Mouse (Mus musculus): ENCODE measurements around the gene Rsph6a.

Gene Rsph6a

DNA sequence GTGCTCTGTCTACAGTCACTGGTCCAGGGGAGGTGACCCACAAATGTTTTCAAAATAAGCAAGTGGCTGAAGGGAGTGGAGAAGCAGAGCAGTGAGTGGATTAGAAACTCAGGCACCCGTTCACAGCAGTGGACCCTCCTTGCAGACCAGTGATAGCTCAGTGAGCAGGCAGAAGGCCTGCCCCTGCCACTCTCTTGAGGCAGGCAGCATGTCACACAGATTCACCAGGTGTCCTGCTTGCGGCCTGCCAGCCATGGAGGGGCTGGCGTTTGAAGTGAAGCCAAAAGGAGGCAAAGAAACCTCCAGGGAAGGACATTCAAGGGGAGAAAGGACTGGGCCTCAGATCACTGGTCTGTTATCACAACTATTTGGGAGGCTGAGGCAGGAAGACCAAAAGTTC lies 24.2 kb downstream of the Rsph6a start:
- DNase-seq (ENCODE audit: low read depth, low spot score) = no peak

DNA sequence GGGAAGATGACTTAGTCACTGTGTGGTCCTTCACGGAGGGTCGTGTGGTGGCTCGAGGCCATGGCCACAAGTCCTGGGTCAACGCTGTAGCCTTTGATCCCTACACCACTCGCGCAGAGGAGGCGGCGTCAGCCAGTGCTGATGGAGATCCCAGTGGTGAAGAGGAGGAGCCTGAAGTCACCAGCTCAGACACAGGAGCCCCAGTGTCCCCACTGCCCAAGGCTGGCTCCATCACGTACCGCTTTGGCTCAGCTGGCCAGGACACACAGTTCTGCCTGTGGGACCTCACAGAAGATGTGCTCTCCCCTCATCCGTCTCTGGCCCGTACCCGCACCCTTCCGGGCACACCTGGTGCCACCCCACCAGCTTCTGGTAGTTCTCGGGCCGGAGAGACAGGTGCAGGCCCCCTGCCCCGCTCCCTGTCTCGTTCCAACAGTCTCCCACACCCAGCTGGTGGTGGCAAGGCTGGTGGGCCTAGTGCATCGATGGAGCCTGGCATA lies 26.0 kb downstream of the Rsph6a start:
- DNase-seq (ENCODE audit: low read depth, low spot score) = no peak

DNA sequence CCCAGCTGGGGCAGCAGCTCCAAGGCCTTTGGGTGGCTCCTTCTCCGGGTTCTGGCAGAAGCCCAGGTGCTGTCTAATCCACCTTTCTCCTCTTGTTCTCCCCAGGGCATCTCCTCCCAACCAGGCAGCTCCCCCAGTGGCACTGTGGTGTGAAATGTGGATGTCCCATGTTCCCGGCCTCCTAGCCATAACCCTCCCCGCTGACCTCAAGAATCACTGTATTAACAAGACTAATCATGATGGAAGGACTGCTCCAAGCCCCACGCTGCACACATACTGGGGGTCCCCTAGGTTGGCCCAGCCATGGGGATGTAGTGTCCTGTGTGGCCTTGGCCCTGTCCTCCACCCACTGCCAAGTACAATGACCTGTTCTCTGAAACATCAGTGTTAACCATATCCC lies 27.7 kb downstream of the Rsph6a start:
- DNase-seq (ENCODE audit: low read depth, low spot score) = no peak

DNA sequence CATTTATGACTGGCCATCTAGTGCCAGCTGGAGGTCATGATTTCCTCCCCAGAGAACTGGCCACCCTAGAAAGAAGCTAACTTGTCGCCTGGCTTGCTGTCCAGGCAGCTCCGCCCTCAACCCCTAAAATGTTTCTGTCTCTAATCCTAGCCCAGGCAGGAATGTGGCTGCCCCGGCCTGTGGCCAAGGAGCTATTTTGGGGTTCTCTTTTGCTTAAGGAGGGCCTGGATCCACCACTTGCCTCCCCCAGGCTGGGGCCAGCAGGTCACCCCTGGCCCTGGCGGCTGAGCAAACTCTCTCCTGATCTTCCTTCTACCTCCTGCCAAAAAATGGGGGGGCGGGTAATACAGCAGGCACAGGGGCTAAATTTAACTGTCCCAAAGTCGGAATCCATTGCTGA lies 28.6 kb downstream of the Rsph6a start:
- no peak for DNase-seq (ENCODE audit: low read depth, low spot score)

DNA sequence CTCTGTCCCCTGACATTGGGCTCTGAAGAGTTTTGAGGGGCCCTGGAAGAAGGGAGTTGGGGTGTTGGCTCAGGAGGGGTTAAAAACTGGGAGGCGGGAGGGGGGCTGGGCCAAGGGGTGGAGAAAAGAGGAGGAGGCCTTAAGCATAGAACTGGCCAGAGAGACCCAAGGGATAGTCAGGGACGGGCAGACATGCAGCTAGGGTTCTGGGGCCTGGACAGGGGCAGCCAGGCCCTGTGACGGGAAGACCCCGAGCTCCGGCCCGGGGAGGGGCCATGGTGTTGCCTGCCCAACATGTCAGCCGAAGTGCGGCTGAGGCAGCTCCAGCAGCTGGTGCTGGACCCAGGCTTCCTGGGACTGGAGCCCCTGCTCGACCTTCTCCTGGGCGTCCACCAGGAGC lies 29.2 kb downstream of the Rsph6a start, which contains the start of gene Dmpk:
Gene Dmpk (plus strand): TSS at position 149 of the 400 bp plus-strand sequence.
- DNase-seq (ENCODE audit: low read depth, low spot score) = no peak

DNA sequence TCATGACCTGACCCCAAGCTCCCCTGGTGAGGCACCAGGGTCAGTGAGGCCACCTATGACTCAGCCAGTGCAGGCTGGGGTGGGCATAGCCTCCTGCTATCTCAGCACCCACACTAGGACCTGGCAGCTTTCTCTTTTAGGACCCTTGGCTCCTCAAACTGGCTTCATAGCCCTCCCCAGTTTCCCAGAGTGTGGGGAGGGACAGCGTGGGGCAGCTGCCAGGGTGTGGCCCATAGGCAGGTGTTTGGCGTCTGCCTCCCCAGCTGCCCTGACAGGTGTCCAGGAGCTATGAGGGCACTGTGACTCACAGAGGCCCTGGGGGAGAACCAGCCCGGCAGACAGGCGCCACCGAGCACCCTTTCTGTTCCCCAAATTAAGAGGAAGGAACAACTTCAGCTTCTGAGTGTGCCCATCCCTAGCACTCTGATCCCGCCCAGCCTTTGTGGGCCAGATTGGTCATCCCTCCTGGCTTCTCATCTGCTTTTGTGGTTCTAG lies 29.8 kb downstream of the Rsph6a start:
- DNase-seq (ENCODE audit: low read depth, low spot score) = no peak

DNA sequence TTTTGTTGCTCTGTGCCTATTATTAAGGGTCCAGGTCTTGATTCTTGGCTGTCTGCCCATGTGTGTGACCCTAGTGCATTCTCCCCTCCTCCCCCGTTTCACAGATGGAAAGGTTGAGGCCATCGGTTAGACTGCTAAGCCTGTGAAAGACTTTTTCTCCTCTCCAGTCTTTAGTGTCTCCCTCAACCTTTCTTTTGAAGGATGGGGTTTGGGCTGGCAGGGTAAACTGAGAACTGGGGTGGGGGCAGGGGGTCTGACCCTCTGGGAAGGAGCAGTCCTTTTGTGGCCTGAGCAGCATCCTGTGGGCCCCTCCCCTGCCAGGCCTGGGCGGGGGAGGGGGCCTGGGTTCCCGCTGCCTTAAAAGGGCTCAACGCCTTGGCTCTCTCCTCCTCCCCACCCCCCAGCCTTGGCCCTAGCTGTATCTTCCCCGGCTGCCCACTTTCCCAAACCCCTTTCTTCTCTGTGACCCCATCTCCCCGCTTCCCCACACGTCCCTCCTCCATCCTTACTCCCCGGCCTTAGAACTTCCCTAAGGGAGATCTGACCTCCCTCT lies 30.5 kb downstream of the Rsph6a start:
- no peak for DNase-seq (ENCODE audit: low read depth, low spot score)

DNA sequence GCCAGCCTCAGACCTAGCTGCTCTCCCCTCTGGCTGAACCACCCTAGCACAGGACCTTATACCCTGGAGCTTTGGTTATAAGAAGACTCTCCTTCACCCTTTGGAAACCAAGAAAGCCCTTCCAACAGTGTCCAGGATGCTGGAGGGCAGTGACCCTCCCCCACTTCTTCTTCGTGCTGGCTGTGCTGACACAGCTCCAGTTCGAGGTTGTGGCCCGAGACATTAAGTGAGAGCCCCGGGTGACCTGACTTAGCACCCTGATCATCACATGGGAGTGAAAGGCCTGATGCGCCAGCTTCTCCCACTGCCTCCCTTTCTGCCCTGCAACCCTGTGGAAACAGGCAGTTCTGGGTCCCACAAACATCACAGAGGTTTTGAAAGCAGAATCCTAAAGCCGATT lies 31.0 kb downstream of the Rsph6a start:
- no peak for DNase-seq (ENCODE audit: low read depth, low spot score)

DNA sequence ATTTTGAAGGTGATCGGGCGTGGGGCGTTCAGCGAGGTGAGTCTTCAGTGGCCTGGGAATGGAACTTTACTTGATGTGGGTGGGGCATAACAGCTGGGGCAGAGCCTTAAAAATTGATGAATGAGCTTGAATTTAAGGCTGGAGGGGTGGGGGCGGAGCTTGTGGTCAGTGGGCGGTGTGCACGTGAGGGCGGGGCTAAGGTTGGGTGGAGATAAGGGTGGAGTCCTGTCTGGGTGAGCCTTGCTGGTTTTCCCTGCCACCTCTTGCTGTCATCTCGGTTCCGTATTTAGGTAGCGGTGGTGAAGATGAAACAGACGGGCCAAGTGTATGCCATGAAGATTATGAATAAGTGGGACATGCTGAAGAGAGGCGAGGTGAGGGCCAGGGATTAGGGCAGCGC lies 31.6 kb downstream of the Rsph6a start:
- no peak for DNase-seq (ENCODE audit: low read depth, low spot score)

DNA sequence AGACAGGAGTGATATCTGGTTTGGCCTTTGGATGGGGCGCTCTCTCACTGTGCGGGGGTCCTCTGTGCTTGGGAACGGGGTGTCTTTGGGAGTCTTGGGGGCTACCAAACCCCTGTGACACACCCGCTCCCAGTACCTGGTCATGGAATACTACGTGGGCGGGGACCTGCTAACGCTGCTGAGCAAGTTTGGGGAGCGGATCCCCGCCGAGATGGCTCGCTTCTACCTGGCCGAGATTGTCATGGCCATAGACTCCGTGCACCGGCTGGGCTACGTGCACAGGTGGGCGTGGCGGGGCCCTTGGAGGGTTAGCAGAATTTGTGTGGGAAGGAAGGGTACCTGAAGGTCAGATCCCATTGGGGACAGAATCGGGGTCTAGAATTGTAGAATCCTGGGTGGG lies 32.3 kb downstream of the Rsph6a start:
- no peak for DNase-seq (ENCODE audit: low read depth, low spot score)

DNA sequence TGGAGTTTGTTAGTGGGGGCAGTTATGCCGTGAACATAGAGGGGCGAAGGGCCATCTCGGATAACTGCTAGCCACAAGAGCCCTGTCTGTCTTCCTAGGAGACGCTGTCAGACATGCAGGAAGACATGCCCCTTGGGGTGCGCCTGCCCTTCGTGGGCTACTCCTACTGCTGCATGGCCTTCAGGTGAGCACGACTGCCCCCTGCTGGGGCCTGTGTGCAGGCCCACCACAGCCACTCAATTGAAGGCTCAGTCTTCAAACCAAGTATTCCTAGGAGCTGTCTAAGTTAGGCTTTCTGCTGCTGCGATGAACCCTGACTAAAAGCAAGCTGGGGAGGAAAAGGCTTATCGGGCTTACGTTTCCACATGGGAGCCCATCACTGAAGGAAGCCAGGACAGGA lies 34.3 kb downstream of the Rsph6a start:
- DNase-seq (ENCODE audit: low read depth, low spot score) = no peak

DNA sequence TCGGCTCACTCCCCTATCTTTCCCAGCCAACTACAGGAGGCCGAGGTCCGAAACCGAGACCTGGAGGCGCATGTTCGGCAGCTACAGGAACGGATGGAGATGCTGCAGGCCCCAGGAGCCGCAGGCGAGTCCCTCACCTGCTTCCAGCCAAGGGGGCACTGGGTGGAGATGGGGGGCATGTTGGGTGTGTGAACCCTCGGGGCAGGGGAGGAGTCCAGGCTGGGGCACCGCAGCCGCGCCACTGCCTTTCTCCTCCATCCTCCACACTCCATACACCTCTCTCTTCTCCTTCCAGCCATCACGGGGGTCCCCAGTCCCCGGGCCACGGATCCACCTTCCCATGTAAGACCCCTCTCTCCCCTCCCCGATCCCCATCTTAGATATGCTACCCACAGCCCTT lies 37.4 kb downstream of the Rsph6a start:
- no peak for DNase-seq (ENCODE audit: low read depth, low spot score)

DNA sequence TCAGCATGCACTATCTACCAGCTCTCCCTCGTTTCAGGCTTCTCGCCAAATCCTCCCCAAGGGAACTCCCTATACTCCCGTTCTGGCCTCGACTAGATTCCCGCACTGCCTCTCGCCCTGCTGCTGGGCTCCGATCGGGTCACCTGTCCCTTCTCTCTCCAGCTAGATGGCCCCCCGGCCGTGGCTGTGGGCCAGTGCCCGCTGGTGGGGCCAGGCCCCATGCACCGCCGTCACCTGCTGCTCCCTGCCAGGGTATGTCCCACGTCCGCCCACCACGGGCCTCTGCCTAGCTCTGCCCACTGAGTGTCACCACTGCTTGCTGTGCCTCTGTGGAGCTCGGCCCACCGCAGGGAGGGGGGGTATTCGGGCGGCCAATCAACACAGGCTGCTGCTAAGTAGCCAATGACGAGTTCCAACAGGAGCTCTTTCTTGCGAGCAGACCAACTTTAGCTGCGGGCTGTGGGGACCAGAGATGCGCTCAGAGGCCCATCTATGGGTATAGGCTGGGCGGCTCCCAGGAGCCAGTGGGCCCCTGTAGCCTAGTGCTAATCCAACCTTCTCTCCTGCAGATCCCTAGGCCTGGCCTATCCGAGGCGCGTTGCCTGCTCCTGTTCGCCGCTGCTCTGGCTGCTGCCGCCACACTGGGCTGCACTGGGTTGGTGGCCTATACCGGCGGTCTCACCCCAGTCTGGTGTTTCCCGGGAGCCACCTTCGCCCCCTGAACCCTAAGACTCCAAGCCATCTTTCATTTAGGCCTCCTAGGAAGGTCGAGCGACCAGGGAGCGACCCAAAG lies 38.1 kb downstream of the Rsph6a start:
- no peak for DNase-seq (ENCODE audit: low read depth, low spot score)

DNA sequence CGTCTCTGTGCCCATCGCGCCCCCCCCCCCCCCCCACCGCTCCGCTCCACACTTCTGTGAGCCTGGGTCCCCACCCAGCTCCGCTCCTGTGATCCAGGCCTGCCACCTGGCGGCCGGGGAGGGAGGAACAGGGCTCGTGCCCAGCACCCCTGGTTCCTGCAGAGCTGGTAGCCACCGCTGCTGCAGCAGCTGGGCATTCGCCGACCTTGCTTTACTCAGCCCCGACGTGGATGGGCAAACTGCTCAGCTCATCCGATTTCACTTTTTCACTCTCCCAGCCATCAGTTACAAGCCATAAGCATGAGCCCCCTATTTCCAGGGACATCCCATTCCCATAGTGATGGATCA lies 38.7 kb downstream of the Rsph6a start:
- DNase-seq (ENCODE audit: low read depth, low spot score) = peak; percentile 66

DNA sequence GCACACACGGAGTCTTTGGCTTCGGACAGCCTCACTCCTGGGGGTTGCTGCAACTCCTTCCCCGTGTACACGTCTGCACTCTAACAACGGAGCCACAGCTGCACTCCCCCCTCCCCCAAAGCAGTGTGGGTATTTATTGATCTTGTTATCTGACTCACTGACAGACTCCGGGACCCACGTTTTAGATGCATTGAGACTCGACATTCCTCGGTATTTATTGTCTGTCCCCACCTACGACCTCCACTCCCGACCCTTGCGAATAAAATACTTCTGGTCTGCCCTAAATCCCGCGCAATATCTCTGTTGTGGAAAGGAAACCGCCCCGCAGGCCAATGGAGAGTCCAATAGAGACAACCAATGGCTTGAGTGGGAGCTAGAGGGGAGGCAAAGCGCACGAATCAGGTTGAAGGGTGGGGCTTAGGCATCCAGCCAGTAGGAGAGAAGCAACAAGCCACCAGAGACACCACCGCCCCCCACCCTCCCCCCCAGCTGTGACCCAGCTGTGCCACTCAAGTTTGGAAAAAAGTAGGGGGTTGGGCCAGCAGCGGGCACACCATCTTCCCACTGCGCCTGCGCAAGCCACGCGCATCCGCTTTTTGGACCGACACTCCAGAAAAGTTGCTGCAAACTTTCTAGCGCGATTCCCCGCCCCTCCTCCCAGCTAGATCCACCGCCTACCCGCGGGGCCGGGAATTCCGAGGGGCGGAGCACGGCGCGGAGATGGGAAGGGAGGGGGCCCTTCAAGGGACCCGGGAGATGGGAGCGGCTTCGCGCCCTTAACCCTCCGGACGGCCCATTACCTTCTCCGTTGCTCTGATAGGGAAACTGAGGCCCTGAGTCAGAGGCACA lies 39.3 kb downstream of the Rsph6a start:
- peak; percentile 67 for DNase-seq (ENCODE audit: low read depth, low spot score)

DNA sequence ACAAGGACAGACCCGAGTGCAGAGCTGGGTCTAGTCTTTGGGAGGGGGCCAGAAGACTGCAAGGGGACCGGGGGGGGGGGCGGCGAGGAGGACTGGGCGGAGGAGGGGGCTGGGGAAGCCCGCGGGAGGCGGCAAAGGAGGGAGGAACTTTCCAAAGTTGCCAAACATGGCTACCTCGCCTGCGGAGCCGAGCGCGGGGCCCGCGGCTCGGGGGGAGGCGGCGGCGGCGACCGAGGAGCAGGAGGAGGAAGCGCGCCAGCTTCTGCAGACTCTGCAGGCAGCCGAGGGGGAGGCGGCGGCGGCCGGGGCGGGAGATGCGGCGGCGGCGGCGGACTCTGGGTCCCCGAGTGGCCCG lies 40.0 kb downstream of the Rsph6a start, which contains the start of gene Six5:
Gene Six5 (plus strand): TSS at position 124 of the 355 bp plus-strand sequence.
- no peak for DNase-seq (ENCODE audit: low read depth, low spot score)

DNA sequence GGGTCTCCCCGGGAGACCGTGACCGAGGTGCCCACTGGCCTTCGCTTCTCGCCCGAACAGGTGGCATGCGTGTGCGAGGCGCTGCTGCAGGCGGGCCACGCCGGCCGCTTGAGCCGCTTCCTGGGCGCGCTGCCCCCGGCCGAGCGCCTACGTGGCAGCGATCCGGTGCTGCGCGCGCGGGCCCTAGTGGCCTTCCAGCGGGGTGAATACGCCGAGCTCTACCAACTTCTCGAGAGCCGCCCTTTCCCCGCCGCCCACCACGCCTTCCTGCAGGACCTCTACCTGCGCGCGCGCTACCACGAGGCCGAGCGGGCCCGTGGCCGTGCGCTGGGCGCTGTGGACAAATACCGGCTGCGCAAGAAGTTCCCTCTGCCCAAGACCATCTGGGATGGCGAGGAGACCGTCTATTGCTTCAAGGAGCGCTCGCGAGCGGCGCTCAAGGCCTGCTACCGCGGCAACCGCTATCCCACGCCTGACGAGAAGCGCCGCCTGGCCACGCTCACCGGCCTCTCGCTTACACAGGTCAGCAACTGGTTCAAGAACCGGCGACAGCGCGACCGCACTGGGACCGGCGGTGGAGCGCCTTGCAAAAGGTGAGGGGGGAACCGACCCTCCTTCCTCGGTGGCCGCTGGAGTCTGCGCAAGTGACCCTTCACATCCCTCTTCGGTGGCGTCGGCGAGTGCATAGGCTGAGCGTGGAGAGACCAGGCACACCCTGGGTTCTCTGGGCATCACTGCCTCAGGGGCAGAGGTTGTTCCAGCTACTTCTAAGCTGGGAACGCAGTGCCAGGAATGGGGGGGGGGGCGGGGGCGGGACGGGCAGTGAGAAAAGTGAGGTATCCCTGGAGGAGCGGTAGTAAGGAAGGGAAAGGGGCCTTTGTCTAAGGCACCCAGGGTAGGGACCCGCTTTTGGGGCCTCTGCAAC lies 40.6 kb downstream of the Rsph6a start:
- DNase-seq (ENCODE audit: low read depth, low spot score) = no peak

DNA sequence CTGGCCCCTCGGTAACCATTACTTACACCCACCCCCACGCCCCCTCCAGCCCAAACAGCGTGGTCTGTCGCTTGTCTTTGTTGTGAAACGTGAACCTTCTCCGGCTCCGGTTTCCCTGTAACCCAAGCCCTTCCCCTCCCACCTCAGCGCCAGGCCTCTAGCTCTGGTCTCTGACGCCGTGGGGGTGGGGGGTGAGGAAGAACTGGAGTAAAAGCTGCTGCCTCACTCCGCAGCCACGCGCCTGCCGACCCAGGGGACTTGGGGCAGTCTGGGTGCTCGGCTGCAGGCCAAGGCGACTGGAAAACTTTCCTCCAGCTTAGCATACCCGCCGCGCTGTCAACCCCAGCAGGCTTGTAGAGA lies 41.2 kb downstream of the Rsph6a start:
- no peak for DNase-seq (ENCODE audit: low read depth, low spot score)

DNA sequence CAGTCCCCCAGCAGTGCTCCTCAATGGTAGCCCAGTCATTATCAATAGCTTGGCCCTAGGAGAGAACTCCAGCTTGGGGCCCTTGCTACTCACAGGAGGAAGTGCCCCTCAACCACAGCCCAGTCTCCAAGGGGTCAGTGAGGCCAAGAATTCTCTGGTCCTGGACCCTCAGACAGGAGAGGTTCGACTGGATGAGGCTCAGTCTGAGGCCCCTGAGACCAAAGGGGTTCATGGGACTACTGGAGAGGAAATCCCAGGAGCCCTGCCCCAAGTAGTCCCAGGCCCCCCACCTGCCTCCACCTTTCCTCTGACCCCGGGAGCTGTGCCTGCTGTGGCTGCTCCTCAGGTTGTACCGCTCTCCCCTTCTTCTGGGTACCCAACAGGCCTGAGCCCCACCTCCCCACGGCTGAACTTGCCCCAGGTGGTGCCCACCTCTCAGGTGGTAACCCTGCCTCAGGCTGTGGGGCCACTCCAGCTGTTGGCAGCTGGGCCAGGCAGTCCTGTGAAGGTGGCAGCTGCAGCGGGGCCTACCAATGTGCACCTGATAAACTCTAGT lies 42.0 kb downstream of the Rsph6a start:
- DNase-seq (ENCODE audit: low read depth, low spot score) = no peak

DNA sequence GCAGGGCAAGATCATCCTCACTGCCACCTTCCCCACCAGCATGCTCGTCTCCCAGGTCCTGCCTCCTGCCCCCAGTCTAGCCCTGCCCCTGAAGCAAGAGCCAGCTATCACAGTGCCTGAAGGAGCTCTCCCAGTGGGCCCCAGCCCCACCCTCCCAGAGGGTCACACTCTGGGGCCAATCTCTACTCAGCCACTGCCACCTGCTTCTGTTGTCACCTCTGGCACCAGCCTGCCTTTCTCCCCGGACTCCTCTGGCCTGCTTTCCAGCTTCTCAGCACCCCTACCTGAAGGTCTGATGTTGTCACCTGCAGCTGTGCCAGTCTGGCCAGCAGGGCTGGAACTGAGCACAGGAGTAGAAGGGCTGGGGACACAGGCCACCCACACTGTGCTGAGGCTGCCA lies 42.7 kb downstream of the Rsph6a start:
- DNase-seq (ENCODE audit: low read depth, low spot score) = no peak

DNA sequence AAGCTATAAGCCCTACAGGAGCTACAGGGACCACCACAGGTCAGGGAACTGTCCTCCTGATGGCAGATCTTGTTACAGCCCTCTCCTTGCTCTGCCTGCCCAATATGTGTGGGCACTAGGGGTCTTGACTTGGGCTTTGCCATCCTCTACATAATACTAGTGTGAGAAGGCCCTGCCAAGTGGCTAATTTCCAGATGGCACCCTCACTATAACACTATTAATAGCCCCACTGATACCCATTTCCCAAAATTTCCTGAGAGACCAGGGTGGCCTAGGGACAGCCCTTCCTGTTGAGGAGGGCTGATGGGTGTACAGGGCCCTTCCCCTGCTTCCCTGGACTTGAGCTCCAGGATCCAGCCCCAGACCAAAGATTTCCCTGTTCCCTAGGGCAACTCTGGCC lies 43.4 kb downstream of the Rsph6a start:
- no peak for DNase-seq (ENCODE audit: low read depth, low spot score)

Data from retina, postnatal 7 days (tissue).